10 mouse cellular contexts compared by ENCODE assay signal in the genomic region with DNA sequence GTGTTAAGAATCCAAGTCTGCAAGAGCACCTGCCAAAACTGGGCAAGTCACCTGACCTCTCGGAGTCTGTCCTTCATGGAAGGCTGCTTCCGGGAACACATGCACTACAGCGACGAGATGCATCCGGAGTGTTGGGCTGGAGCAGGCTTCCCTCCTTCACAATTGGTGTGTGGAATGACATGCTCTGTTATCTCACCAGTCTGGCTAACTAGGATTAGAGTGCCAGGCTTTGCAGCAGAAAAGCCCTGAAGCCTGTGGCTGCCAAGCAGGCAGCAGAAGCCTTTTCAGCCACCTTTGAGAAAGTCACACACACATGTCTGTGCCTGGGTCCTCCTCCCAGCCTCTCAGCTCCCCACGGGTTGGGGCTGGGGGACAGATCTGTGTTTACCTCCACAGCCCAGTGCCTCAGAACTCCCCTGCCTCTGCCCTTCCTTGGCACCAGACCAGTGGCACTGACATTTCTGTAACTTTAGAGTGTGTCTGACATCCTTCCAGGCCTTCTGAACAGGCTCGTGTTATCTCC. TPM values are rescaled to one million over a fixed set of nuclear protein-coding genes. Genes with fewer than 3 reads are reported as not detected.
A peak's percentile ranks its signal among the peaks of the same experiment; 100 is the strongest.
DNase-seq lines count a peak whose midpoint lies in the region; ATAC-seq and TF ChIP-seq lines count a peak whose summit lies in the region.
"Had no signal": no experiment of that assay in that cellular context is flagged by ENCODE, and none has a peak within 500 bp of the region (broad histone marks: within the 10 kb centered on the region; RNA-seq: fewer than 3 reads in every experiment).

No protein-coding gene starts in this region.

- DNase-seq in adrenal gland, adult 8-10 months = peak; percentile 9
- no peak for DNase-seq in adrenal gland, postnatal 4 days (ENCODE audit: low spot score in 2 of 2)
- no peak for DNase-seq in lung, adult 2 months
- DNase-seq in kidney, postnatal 14 days = peak; percentile 56
- no peak for DNase-seq in spleen, postnatal 36 days (ENCODE audit: low spot score in 2 of 2)
- no peak for DNase-seq in left cerebral cortex, adult 8-10 months (ENCODE audit: low spot score in 2 of 2)

- H3K4me1 ChIP-seq in lung, embryonic 16.5 days (replicated peaks; ENCODE audit: control insufficient read depth, insufficient read depth, low read length) = peaks cover 4% of the 10 kb centered on the region; the same call in 1 of the 2 replicates
- no peaks in the 10 kb centered on the region for H3K4me1 ChIP-seq in lung, adult 2 months (ENCODE audit: control insufficient read depth, insufficient read depth, low read length)
- H3K4me1 ChIP-seq in heart, embryonic 12.5 days (replicated peaks) = peaks cover 34% of the 10 kb centered on the region

- H3K27me3 ChIP-seq in lung, embryonic 16.5 days (ENCODE audit: control insufficient read depth, insufficient read depth, low read depth, low read length) = no peaks in the 10 kb centered on the region
- no peaks in the 10 kb centered on the region for H3K27me3 ChIP-seq in heart, embryonic 12.5 days (replicated peaks)
- H3K27me3 ChIP-seq: embryonic facial prominence, embryonic 13.5 days had no signal

- H3K9ac ChIP-seq in lung, embryonic 16.5 days (ENCODE audit: low read length) = no peak overlapping the region
- H3K9ac ChIP-seq in heart, embryonic 12.5 days = no peak overlapping the region
- H3K9ac ChIP-seq: embryonic facial prominence, embryonic 13.5 days had no signal

- TF ChIP-seq POLR2A in lung, adult 2 months (IDR thresholded peaks at IDR 0.05; ENCODE audit: borderline replicate concordance, extremely low read depth, low read depth, low read length) = no peak

- no peak overlapping the region for H3K4me3 ChIP-seq in lung, embryonic 16.5 days (ENCODE audit: low read length)
- no peak overlapping the region for H3K4me3 ChIP-seq in lung, adult 2 months (replicated peaks; ENCODE audit: extremely low read depth, low read depth, low read length)
- no peak overlapping the region for H3K4me3 ChIP-seq in heart, embryonic 12.5 days
- H3K4me3 ChIP-seq: embryonic facial prominence, embryonic 13.5 days had no signal

- no peak overlapping the region for H3K4me2 ChIP-seq in lung, embryonic 16.5 days (ENCODE audit: low read depth, low read length)
- peak overlapping the region; percentile 23; the same call in 1 of the 2 replicates for H3K4me2 ChIP-seq in heart, embryonic 12.5 days
- H3K4me2 ChIP-seq: embryonic facial prominence, embryonic 13.5 days had no signal

- TF ChIP-seq CTCF in lung, adult 2 months (IDR thresholded peaks at IDR 0.05; ENCODE audit: insufficient read depth, low read length) = no peak

- no peaks in the 10 kb centered on the region for H3K36me3 ChIP-seq in lung, embryonic 16.5 days (ENCODE audit: control insufficient read depth, insufficient read depth, low read length)
- H3K36me3 ChIP-seq in heart, embryonic 12.5 days = no peaks in the 10 kb centered on the region
- H3K36me3 ChIP-seq: embryonic facial prominence, embryonic 13.5 days had no signal

- WGBS in lung, embryonic 16.5 days = 36% methylated on average over 7 of the region's 7 CpGs
- 45% methylated on average over 7 of the region's 7 CpGs for WGBS in lung, adult 2 months
- 12% methylated on average over 7 of the region's 7 CpGs for WGBS in heart, embryonic 12.5 days

- peak; percentile 32; the same call in 1 of the 2 replicates for ATAC-seq in lung, embryonic 16.5 days (ENCODE audit: low read depth)
- ATAC-seq in heart, embryonic 12.5 days (ENCODE audit: insufficient number of reproducible peaks, low FRiP score) = peak; percentile 33

- H3K27ac ChIP-seq in lung, embryonic 16.5 days (ENCODE audit: low read length) = no peak overlapping the region
- H3K27ac ChIP-seq in heart, embryonic 12.5 days (ENCODE audit: poor library complexity, severe bottlenecking) = peak overlapping the region; percentile 89
- H3K27ac ChIP-seq: embryonic facial prominence, embryonic 13.5 days had no signal

- no peaks in the 10 kb centered on the region for H3K9me3 ChIP-seq in lung, embryonic 16.5 days (ENCODE audit: control insufficient read depth, low read length)
- 0 out of 2 replicates have a peak, but pooled peaks cover 3% of the 10 kb centered on the region for H3K9me3 ChIP-seq in heart, embryonic 12.5 days (replicated peaks)
- H3K9me3 ChIP-seq: embryonic facial prominence, embryonic 13.5 days had no signal

RNA-seq across cellular contexts. Expression of a gene that starts 10.2 kb away (rescaled TPM):
- total RNA-seq in adrenal gland, adult 8-10 months (2022) = 1 to 10 TPM; 1.9 to 4.8 (median 4.3) TPM
- 1 to 10 TPM; 5.2 to 5.9 TPM for total RNA-seq in adrenal gland, postnatal 4 days (2021)
- polyA plus RNA-seq in lung, embryonic 16.5 days (2015; fragmentation: Nextera tagmentation; extraction: Ambion mirVana) = 4.1 and 6.1 TPM in 2 replicates
- polyA plus RNA-seq in lung, adult 2 months (2012; rRNA removed) = 12.3 and 15.2 TPM in 2 replicates
- 2.3 and 2.7 TPM in 2 replicates for polyA plus RNA-seq in heart, embryonic 12.5 days (2016; fragmentation: Nextera tagmentation; extraction: Ambion mirVana)
- 1 to 10 TPM; 1.8 to 8.3 (median 4.6) TPM for total RNA-seq in left cerebral cortex, adult 8-10 months (2022)

RNA-seq across cellular contexts. Expression of a gene that starts 49.7 kb away (rescaled TPM):
- 10 to 100 TPM; 24.6 to 48.2 (median 32.4) TPM for total RNA-seq in adrenal gland, adult 8-10 months (2022)
- total RNA-seq in adrenal gland, postnatal 4 days (2021) = 10 to 100 TPM in 1 of 2 experiments, 1 to 10 TPM in 1; 8.9 to 10.4 TPM
- 3.3 and 3.7 TPM in 2 replicates for polyA plus RNA-seq in lung, embryonic 16.5 days (2015; fragmentation: Nextera tagmentation; extraction: Ambion mirVana)
- 0.10 and 0.21 TPM in 2 replicates for polyA plus RNA-seq in lung, adult 2 months (2012; rRNA removed)
- polyA plus RNA-seq in heart, embryonic 12.5 days (2016; fragmentation: Nextera tagmentation; extraction: Ambion mirVana) = 11.1 and 11.2 TPM in 2 replicates
- total RNA-seq in left cerebral cortex, adult 8-10 months (2022) = 10 to 100 TPM; 92.3 to 98.0 (median 95.9) TPM
- total RNA-seq: neutrophil, adult 5-6 weeks had no signal

Comparison
In these comparisons a context has a peak if more than half of its experiments do, and no peak if none do; other contexts are left out.
1. DNase-seq: peak in adrenal gland, adult 8-10 months (single experiment) and kidney, postnatal 14 days (single experiment); none in adrenal gland, postnatal 4 days (0 of 2), lung, adult 2 months (single experiment), spleen, postnatal 36 days (0 of 2) and left cerebral cortex, adult 8-10 months (0 of 2).